Mouse (Mus musculus): ENCODE data around the gene Sema4d.

DNA sequence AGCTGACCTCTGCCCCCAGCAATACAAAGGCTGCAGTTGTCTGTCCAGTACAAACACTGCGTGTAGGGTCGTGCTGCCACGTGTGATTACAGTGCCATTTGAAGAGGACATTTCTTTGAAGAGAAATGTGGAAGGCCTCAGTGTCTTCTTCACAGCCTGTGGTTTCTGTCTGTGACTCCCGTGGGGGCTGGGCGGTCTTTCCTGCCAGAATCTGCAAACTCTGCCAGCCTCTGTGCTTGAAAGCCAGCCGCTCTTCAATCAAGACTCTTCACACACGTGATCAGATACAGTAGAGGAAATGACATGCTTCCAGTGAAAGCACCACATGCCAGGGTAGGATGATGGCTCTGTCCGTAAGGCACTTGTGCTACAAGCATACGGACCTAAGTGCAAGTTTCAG, 7.4 kb upstream of the Sema4d start:
- TF ChIP-seq POLR2A (IDR thresholded peaks at IDR 0.05; ENCODE audit: insufficient read depth, low read length) (no peak), CTCF (IDR thresholded peaks at IDR 0.05; ENCODE audit: low read depth, low read length) (no peak)
